Mouse (Mus musculus) gastrocnemius, postnatal 36 days (tissue): Measurements from ENCODE around the gene Foxe1. TPM values are rescaled to one million over a fixed set of nuclear protein-coding genes. Genes with fewer than 3 reads are reported as not detected.

Source experiments
- DNase-seq, 2 experiments: peaks; one replicate each; pipeline ENCODE4 v3.0.0; 2022
- intact Hi-C: fragments of 180-260 bp; cut with DNase I; formaldehyde crosslinking; loops from one replicate; pipeline ENCODE4 v1.15.1; 2025
- total RNA-seq, 2 experiments: library from RNA; stranded (reverse); gene quantifications; 2 replicates each; pipeline ENCODE4 v1.2.3; 2021

Gene Foxe1
- total RNA-seq, 2 experiments from 2014 or later: not detected

DNA sequence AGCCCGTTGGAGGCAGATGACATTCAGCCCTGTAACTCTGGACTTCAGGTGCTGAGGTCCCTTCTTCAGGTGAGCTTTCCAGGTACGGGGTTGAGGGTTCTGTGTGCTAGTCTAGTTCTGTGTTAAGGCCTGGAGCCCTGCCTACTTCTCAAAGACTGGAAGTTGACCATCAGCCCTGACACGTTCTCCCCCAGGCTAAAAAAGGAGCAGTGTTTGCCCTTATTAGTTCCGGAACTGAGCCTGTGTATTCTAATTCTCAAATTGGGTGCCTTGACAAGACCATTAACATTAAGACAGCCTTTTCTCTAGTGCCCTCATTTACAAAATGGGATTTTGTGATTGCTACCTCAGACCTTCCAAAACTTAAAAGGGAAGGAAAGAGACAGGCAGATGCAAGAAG lies 3.7 kb downstream of the Foxe1 start:
- intact Hi-C loops: no loop called here
- DNase-seq: no peak

DNA sequence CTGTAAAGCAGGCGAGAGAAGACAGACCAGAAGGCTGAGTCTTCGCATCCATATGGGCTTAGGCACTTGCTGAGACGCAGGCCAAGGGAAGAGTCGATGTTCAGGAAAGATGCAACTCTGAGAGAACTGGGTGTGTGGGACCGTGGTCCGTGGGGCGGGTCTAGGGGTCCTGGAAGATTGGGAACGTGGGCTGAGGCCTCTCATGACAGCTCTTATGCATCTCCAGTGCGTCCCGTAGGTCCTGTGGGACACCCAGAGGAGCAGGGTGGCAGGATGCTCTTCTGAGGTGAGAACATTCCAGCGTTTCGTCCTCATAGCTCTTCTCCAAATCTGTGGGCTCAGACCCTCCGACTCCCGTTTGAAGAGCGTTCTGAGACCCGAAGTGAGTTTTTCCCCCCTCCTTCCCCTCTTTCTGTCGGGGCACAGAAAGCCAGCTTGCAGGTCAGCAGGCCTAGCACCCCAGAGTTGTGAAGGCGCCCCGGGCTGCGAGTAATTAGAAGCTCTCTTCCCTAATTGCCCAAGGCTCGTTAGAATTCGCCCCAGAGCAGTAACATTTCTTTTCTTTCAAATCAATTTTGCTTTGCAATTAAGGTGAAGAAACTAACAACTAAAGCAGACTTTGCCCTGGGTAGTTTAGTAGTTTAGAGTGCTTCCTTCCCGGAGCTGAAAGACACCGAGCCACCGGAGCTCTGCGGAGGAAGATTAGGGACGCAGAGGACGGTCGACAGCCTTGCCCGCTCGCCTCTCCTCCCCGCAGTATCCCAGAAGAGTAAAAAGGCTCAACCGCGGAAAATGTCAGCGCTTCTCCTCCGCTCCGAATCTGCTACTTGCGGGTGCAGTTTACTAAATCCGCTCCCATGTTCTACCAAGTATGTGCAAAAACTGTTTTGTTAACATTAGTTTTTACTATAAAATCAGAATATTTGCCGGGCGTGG lies 4.4 kb downstream of the Foxe1 start:
- intact Hi-C loops: no loop called here
- no peak for DNase-seq

DNA sequence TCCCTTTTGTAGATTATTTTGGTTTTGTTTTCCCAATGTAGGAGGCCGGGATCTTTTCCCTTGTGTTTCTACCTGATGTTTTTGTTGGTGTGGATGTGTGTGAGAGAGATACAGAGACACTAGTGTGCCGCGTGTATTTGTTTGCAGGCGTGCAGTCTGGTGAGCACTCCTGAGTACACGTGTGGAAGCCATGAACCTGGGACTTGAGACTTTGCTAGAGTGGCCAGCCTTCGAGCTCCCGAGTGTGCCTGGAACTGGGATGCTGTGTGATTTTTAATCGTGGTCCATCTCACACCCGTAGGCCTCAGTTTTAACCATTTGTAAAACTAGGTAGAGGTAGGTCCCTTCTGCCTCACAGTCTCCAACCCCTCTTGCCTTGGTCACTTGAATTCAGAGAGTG lies 5.5 kb downstream of the Foxe1 start:
- intact Hi-C loops: loop anchor here (1.0 kb wide), 1 partner anchor 19 kb away; no protein-coding TSS in a partner anchor
- DNase-seq: no peak

DNA sequence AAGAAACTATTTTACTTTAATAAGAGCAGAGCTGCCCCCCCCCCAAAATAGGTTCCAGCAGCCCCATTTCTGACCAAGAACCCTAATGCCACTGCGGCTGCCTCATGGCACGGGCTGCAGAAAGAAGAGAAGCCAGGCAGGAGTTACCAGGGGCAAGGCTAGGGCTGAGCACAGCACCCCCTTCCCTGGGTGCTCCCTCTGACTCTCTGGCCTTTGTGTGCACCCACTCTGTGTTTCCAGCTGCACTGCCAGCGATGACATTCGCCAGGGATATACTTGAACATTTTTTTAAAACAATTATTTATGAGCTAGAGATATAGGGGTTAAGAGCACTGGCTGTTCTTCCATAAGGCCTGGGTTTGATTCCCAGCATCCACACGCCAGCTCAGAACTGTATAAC lies 6.1 kb downstream of the Foxe1 start:
- intact Hi-C loops: loop anchor here (1.0 kb wide), 1 partner anchor 19 kb away; no protein-coding TSS in a partner anchor

DNA sequence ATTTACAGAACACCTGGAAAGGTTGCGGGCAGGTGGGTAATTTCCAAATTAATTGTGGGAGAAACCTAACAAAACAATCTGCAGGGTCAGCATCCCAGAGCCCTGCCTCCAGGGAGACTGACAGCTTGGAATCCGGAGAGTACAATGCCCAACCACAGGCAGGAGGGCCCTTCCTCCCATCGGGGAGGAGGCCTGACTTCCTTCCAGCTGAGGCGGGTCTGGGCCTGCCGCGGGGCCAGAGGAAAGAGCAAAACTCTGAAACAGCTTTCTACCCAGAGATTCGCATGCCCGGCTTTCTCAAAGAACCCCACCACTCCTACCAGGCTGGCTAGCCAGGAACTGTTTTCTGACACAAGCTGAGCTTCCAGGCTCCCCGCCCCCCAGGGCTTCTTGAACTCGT lies 9.6 kb downstream of the Foxe1 start:
- intact Hi-C loops: no loop called here
- DNase-seq: no peak

More for the DNA sequence above, 6.1 kb downstream of the Foxe1 start:
- DNase-seq: no peak

DNA sequence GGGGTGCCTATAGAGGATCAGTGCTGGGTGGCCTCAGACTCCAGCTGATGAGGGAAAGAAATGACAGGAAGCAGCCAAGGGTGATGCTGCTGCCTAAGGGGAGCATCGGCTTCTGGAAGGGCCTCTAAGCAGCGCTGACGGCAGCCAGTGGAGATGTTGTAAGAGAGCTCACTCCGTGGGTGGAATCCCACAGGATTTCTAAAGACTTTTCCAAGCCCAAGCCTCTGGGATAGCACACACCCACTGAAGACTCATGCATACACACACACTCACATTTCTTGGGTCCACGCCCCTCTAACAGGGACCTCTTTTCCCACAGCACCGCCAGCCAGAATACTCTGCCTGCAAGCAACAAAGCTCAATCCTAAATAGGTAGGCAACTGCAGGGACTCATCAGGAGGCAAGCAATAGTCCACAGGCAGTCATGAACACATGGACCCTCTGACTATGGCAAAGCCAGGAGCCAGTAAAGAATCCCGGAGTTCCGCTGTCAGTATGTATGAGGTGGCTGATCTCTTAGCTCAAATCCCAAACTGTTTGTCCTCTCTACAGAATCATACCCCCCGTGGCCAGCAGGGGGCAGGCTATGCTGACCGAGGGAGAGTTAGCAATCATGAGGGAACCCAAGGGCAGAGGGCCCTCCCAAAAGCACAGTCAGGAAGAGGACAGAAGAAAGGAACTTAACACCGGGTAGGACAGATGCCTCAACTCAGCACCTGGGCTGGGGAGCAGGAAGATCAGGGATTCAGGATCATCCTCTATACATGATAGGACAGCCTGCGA lies 13.1 kb downstream of the Foxe1 start:
- intact Hi-C loops: no loop called here

DNA sequence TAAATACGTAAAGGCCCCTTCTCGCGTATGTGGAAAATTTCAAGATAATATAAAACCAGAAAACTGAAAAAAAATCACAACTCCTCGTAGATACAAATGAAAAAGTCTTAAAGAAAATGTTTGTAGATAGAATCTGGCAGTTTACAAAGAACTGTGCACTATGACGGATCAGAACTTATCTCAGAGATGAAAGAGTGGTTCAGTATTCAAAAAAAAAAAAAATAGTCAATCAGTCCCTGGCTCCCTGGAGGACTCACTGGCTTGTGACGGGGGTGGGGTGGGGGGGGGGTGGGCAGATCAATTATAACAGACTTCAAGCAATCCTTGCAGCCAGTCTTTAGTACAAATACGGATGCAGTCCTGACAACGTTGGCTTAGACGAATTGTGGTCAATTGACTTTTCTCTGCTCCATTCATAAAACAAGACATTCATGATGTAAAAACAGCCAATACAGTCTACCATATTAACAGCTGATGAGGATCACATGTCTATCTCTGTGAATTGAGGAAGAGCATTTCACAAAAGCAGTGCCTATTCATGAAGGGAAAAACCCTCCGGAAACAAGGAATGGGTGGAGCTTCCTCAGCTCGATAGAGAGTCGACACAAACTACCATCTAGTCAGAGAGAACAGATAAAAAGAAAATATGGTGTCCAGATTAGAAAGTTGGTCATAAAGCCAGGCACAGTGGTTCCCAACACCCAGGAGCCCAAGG lies 16.3 kb downstream of the Foxe1 start:
- no peak for DNase-seq
- intact Hi-C loops: no loop called here

More for the DNA sequence above, 13.1 kb downstream of the Foxe1 start:
- peak; percentile 52 to 60 for DNase-seq

DNA sequence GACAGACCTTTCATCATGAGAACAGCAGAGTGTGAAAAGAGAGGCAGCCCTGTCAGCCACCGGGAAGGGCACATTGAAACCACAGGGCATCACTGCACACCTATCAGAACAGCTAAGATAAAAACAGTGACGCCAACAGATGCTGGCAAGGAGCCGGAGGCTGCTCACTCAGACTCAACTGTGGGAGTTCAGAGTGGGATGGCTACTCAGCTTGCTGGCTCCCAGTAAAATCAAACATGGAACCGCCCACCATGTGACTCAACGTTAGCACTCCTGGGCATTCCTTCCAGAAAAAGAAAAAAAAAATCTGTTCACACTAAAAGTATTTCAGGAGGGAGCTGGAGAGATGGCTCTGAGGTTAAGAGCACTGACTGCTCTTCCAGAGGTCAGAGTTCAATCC lies 17.8 kb downstream of the Foxe1 start:
- DNase-seq: no peak
- intact Hi-C loops: no loop called here

DNA sequence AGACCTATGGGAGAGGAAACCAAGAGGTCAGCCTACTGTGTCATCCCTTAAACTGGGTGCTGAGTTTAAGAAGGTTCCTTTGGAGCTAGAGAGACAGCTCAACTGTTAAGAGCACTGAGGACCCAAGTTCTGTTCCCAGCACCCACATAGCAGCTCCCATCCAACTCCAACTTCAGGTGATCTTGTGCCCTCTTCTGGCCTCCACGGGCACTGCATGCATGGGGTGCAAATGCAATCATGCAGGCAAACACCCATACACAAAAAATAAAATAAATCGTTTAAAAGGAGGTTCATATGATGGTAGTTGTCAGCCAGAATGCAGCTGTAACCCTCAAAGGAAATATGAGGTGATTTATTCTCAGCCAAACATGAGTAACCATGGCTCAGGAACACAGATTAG lies 21.0 kb downstream of the Foxe1 start:
- no peak for DNase-seq
- intact Hi-C loops: no loop called here

DNA sequence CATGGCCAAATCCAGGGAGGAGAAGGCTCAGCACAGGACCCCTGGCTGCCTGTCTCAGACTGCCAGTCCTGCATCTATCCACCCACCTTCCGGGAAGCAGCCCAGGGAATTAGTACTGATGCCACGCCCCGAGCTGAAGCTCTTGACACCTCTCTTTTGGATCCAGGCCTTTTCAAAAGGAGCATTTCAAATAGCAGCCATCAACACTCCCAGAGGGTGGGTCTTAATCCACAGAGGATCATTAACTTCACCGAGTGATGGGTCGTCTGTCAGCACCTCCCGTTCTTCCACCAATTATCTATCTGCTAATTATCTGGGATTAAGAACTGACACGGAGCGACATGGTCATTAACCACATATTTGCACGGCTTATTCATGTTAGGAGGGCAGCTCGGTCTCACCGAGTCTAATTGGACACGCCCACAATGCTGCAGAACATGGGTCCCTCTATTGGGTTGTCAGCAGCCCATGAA lies 24.1 kb downstream of the Foxe1 start:
- DNase-seq: no peak
- intact Hi-C loops: no loop called here

DNA sequence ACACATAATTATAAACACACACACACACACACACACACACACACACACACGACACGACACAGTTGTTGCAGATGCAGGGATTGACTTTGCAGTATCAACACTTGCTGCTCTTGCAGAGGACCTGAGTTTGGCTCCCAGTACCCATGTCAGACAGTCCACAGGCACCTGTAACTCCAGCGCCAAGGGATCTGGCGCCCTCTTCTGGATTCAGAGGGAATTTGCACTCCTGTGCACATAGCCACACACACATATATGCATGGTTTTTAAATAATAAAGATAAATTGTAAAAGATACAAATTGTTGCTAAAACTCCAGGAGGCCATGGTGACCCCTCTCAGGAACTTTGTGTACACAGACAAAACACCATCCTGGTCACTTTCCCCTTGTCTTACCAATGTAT lies 25.7 kb downstream of the Foxe1 start:
- intact Hi-C loops: no loop called here
- no peak for DNase-seq

DNA sequence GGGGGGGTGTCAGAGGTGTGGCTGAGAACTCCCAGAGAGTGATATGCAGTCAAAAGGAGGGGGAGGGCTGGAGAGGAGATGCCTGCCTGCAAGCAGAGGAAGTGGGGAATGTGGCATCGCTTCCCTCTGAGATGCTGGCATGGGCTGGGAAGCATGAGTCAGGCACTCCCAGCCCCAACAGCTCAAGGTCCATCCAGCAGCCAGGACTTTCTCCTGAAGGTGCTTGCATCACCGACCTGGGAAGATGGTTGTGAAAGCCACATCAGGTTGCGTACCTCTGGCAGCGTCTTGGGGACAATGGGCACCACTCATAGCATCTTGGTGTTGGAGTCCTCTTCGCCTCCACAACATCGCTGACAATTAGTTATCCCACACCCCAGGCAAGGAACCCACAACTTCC lies 27.0 kb downstream of the Foxe1 start:
- no peak for DNase-seq
- intact Hi-C loops: loop anchor here (10.0 kb wide), 1 partner anchor 166 kb away; no protein-coding TSS in a partner anchor

DNA sequence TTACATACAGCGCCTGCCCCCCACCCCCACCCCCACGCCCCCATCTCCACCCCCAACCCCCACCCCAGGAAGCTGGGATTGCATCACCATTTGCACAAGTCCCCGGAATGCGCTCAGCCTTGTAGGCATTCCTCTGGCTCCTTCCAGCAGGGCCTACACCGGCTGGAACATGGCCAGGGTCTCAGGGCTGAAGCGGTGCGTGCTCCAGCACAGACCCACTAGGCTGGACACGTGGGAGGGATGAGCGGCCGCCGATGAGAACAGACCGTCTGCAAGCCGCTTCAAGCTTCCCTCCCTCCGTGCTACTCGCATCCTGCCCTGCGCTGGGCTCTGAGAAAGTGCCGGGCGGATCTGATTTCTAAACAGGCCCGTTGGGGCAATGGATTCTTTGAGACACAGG lies 27.6 kb downstream of the Foxe1 start:
- DNase-seq: peak; percentile 31 to 58
- intact Hi-C loops: loop anchor here (10.0 kb wide), 1 partner anchor 166 kb away; no protein-coding TSS in a partner anchor

DNA sequence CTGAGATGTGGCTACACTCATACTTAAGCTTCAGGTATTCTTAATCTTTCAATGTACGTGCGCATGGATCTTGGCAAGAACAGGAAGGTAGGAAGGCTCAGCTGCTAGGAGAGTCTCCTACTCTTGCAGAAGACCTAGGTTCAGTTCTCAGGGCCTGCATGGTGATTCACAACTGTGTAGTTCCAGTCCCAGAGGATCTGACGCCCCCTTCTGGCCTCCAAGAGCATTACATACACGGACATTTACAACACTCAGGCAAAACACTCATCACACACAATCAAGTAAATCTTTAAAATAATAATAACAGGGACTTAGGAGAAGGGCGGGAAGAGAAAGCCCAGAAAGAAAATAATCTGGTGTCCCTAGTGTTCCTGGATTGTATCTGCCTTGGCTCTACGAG lies 31.0 kb downstream of the Foxe1 start:
- intact Hi-C loops: loop anchor here (10.0 kb wide), 1 partner anchor 170 kb away; no protein-coding TSS in a partner anchor
- no peak for DNase-seq

DNA sequence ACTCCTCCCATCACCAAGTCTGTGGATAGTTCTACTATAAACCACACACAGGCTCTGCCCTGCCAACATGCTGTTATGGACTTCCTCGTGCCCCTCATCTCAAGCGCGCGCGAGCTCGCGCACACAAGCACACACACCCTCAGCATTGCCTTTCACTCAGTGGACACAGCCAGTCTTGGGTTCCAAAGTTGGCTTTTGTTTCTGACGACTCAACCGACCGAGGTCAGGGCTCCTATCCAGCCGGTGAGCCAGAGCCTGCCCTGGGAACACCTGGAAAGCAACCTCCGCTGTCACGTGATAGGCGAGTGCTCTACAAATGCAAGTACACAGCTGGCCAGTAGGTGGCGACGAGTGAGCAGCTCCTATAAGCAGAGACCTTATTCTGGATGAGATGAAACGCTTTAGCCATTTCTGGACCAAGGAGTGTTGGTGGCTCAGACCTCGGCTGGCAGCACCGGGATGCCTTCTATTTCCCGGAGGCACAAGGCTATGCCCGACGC lies 31.5 kb downstream of the Foxe1 start:
- intact Hi-C loops: loop anchor here (10.0 kb wide), 1 partner anchor 170 kb away; no protein-coding TSS in a partner anchor
- DNase-seq: peak; percentile 62

DNA sequence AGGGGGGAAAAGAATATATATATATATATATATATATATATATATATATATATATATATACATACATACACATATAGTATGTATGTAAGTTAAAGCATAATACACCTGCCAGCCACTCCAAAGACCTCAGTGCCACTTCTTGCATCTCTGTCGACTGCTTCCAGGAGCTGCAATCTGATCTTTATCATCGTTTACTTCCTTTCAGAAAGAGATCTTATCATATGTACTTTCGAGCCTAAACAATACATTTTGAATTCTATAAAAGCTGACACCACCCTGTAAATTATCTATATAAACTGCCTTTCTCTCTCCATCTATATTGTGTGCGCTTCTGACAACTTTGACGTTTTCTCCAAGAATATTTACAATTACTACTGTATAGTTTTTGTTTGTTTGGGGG lies 45.1 kb downstream of the Foxe1 start:
- intact Hi-C loops: no loop called here
- no peak for DNase-seq

DNA sequence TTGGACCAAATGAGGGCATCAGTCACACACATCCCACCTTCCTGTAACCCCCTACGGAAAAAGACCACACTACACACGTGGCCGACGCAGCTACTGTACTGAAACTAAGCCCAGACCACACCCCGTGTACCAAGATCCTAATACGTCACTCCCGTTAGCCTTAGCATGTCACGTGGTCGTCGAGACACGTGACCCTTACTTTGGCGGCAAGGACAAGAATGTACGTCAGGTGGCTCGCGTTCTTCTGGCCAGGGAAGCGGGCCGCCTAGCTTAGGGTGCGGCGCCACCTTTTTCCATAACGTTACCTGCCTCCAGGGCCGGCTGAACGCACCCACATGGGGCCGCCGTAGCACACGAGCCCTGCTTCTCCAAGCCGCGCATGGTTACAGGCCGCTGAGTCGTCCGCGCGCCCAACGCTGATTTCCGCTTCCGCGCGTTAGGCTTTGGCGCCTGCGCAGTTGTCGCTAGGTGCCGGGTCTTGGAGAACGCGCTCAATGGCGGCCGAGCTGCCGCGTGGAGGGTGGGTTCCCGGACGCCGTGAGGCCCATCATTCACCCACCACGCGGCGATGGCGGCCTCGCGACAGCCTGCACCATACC lies 45.7 kb downstream of the Foxe1 start, which contains the start of gene Trmo:
Gene Trmo, minus strand, starts transcription at position 425 of the 599 bp plus-strand sequence.
- DNase-seq: peak; percentile 91 to 93
- intact Hi-C loops: no loop called here

DNA sequence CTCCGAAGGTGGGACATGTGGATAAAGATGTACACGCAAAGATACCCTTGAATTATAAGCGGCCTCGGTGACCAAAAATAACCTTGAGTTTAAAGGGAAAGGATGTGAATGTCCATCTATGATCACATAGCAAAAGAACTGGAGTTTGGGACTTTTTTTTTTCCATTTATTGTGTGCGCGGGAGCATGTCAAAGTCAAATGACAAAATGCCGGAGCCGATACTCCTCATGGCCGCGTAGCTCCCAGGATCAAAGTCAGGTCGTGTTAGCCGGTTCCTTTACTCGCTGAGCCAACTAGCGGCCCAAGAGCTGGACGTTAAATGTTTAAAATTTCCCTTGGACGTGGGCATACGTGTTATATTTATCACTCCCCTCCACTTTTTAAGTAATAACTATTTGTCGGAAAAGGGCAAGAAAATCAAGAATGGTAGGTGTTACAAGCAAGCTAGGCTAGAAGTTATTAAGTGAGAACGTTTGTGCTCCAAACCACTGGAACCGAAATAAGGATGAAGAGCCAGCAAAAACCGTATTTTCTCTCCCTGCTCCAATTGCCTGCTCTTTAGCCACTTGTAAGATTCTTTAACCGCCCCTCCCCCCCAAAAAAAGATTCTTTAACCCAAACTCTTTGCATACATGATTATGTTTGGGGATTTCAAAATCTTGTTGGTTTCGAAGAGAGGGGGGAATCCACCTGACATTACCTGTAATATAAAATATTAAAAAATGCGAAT lies 46.4 kb downstream of the Foxe1 start:
- no peak for DNase-seq
- intact Hi-C loops: loop anchor here (5.0 kb wide), 1 partner anchor 58 kb away; no protein-coding TSS in a partner anchor
